Mouse (Mus musculus): ENCODE measurements at regions not wholly inside any gene's neighbourhood (a gene's known extent, or its start where the extent isn't known, plus 50 kb on each side); places are given as distances from the start of the nearest gene placed in this dataset.

DNA sequence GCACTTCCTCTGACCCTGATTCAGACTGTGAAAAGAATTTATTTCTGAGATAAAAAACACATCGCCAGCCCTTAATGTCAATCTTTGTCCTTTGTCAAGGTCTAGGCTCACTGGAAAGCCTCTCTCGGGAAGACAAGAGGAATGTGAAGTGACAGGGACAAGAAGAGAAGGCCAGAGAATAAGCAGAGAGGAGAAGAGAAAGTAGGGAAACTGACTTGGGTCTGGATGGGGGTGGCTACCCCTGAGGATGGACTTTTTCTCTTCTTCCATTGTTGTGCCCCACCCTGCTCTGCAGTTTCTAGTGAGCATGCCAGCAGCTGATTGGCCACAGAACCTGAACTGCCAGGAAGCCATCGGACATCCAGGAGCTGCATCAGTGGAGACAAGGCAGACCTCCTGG lies 375.6 kb upstream of the Clnk start:
- TF ChIP-seq CTCF (IDR thresholded peaks at IDR 0.05; ENCODE audit: low read depth, low read length) (no peak), POLR2A (IDR thresholded peaks at IDR 0.05; ENCODE audit: insufficient read depth, low read length) (no peak)

All from ES-Bruce4 (cell line).